ENCODE assay signal across 10 mouse cellular contexts in genomic region chr12:55598887-55599561, GRCm38 (mm10). TPM values are rescaled to one million over a fixed set of nuclear protein-coding genes. Genes with fewer than 3 reads are reported as not detected.
DNase-seq lines count a peak whose midpoint lies in the region; ATAC-seq lines count a peak whose summit lies in the region.
"Had no signal": no experiment of that assay in that cellular context is flagged by ENCODE, and none has a peak within 500 bp of the region (broad histone marks: within the 10 kb centered on the region; RNA-seq: fewer than 3 reads in every experiment).

Gene Insm2 (plus strand): TSS chr12:55599427.

- peak within 1 kb of the TSS; percentile 76 for H3K4me2 ChIP-seq in embryonic facial prominence, embryonic 14.5 days (ENCODE audit: low read depth, low read length)
- peak within 1 kb of the TSS; percentile 88 for H3K4me2 ChIP-seq in intestine, embryonic 15.5 days (replicated peaks)
- peak within 1 kb of the TSS; percentile 79 for H3K4me2 ChIP-seq in neural tube, embryonic 11.5 days (ENCODE audit: low read depth)

- peaks cover 15% of the 10 kb centered on the region for H3K4me1 ChIP-seq in embryonic facial prominence, embryonic 14.5 days (ENCODE audit: control insufficient read depth, insufficient read depth, low read length)
- peaks cover 21% of the 10 kb centered on the region for H3K4me1 ChIP-seq in intestine, embryonic 15.5 days (replicated peaks)
- H3K4me1 ChIP-seq in neural tube, embryonic 11.5 days (ENCODE audit: control insufficient read depth, insufficient read depth, low read length), result peaks cover 16% of the 10 kb centered on the region

- under 1% methylated on average over 29 of the region's 77 CpGs for WGBS in embryonic facial prominence, embryonic 14.5 days
- under 1% methylated on average over 72 of the region's 77 CpGs for WGBS in intestine, embryonic 15.5 days
- under 1% methylated on average over 57 of the region's 77 CpGs for WGBS in neural tube, embryonic 11.5 days

- H3K36me3 ChIP-seq in embryonic facial prominence, embryonic 14.5 days (ENCODE audit: control insufficient read depth, insufficient read depth, low read length), result peaks cover 11% of the 10 kb centered on the region; the same call in 1 of the 2 replicates
- H3K36me3 ChIP-seq in intestine, embryonic 15.5 days, result no peaks in the 10 kb centered on the region
- no peaks in the 10 kb centered on the region for H3K36me3 ChIP-seq in neural tube, embryonic 11.5 days (ENCODE audit: control insufficient read depth, insufficient read depth, low read length)

- H3K27me3 ChIP-seq in embryonic facial prominence, embryonic 14.5 days (replicated peaks; ENCODE audit: control insufficient read depth, insufficient read depth, low read length), result peaks cover 56% of the 10 kb centered on the region
- peaks cover 43% of the 10 kb centered on the region for H3K27me3 ChIP-seq in intestine, embryonic 15.5 days (replicated peaks)
- H3K27me3 ChIP-seq in neural tube, embryonic 11.5 days (ENCODE audit: control insufficient read depth, insufficient read depth, low read length), result peaks cover 48% of the 10 kb centered on the region
- H3K27me3 ChIP-seq: CH12.LX had no signal

- H3K27ac ChIP-seq in embryonic facial prominence, embryonic 14.5 days (replicated peaks; ENCODE audit: low read depth, low read length), result no peak within 1 kb of the TSS
- H3K27ac ChIP-seq in intestine, embryonic 15.5 days, result no peak within 1 kb of the TSS
- no peak within 1 kb of the TSS for H3K27ac ChIP-seq in neural tube, embryonic 11.5 days (ENCODE audit: low read depth, low read length)

- H3K4me3 ChIP-seq in embryonic facial prominence, embryonic 14.5 days (ENCODE audit: low read depth, low read length), result peak within 1 kb of the TSS; percentile 46
- peak within 1 kb of the TSS; percentile 45 for H3K4me3 ChIP-seq in intestine, embryonic 15.5 days (replicated peaks)
- peak within 1 kb of the TSS; percentile 48 for H3K4me3 ChIP-seq in neural tube, embryonic 11.5 days (ENCODE audit: low read depth, low read length)

- DNase-seq in frontal cortex, postnatal 25 days (ENCODE audit: low spot score in 2 of 2), result no peak
- peak; percentile 1 for DNase-seq in ovary, postnatal 14 days (ENCODE audit: low spot score)
- no peak for DNase-seq in ovary, adult 18-20 months (ENCODE audit: low spot score)
- no peak for DNase-seq in embryonic facial prominence, embryonic 14.5 days (ENCODE audit: low spot score)
- peak; percentile 47 for DNase-seq in neural tube, embryonic 11.5 days (ENCODE audit: low spot score)
- DNase-seq in urinary bladder, adult 2 months (ENCODE audit: low spot score), result no peak

- no peaks in the 10 kb centered on the region for H3K9me3 ChIP-seq in embryonic facial prominence, embryonic 14.5 days (ENCODE audit: control insufficient read depth, low read length)
- no peaks in the 10 kb centered on the region for H3K9me3 ChIP-seq in intestine, embryonic 15.5 days
- H3K9me3 ChIP-seq in neural tube, embryonic 11.5 days (ENCODE audit: control insufficient read depth, low read length), result no peaks in the 10 kb centered on the region

- H3K9ac ChIP-seq in embryonic facial prominence, embryonic 14.5 days (ENCODE audit: low read depth, low read length), result no peak within 1 kb of the TSS
- no peak within 1 kb of the TSS for H3K9ac ChIP-seq in intestine, embryonic 15.5 days
- H3K9ac ChIP-seq in neural tube, embryonic 11.5 days (ENCODE audit: low read length), result peak within 1 kb of the TSS; percentile 15; the same call in 1 of the 2 replicates

- ATAC-seq in frontal cortex, adult (ENCODE audit: low TSS enrichment), result peak; percentile 36; the same call in 1 of the 2 replicates
- peak; percentile 72 for ATAC-seq in embryonic facial prominence, embryonic 14.5 days (ENCODE audit: low read depth)
- peak; percentile 79 for ATAC-seq in intestine, embryonic 15.5 days
- ATAC-seq in neural tube, embryonic 11.5 days (ENCODE audit: insufficient read depth, low FRiP score, low TSS enrichment), result peak; percentile 54

RNA-seq across cellular contexts. Expression of gene Insm2, which starts in this region (rescaled TPM):
- polyA plus RNA-seq in embryonic facial prominence, embryonic 14.5 days (2014; fragmentation: Nextera tagmentation; extraction: Ambion mirVana), result 0.64 and 0.99 TPM in 2 replicates
- 0.26 and 0.29 TPM in 2 replicates for polyA plus RNA-seq in intestine, embryonic 15.5 days (2015; fragmentation: Nextera tagmentation; extraction: Ambion mirVana)
- 0.69 and 1.6 TPM in 2 replicates for polyA plus RNA-seq in neural tube, embryonic 11.5 days (2014; fragmentation: Nextera tagmentation; extraction: Ambion mirVana)
- polyA plus RNA-seq in urinary bladder, adult 2 months (2012; rRNA removed), result not detected in 2 replicates
- polyA plus RNA-seq: gonadal fat pad, adult 2 months had no signal

Comparison
In these comparisons a context has a peak if more than half of its experiments do, and no peak if none do; other contexts are left out.
1. DNase-seq: peak in ovary, postnatal 14 days (single experiment) and neural tube, embryonic 11.5 days (single experiment); none in frontal cortex, postnatal 25 days (0 of 2), ovary, adult 18-20 months (single experiment), embryonic facial prominence, embryonic 14.5 days (single experiment) and urinary bladder, adult 2 months (single experiment).
2. Peak in ATAC-seq, H3K4me3 ChIP-seq and H3K4me2 ChIP-seq in embryonic facial prominence, embryonic 14.5 days; RNA of the gene not detected or under 1 TPM.
3. Peak in ATAC-seq, H3K4me3 ChIP-seq and H3K4me2 ChIP-seq in intestine, embryonic 15.5 days; RNA of the gene not detected or under 1 TPM.
4. Peak in every context shown above with its lines, with median percentiles within 50 percentile points of each other: ATAC-seq, H3K4me2 ChIP-seq and H3K4me3 ChIP-seq.